Mouse (Mus musculus) yolk sac, embryonic 10.5 days (tissue): ENCODE results near the gene Dock10.

ENCODE experiments used
- DNase-seq: peaks from one replicate; pipeline ENCODE4 v3.0.0-alpha.2; 2017; ENCODE audit warnings: low spot score

Gene Dock10

GRCm38 (mm10) chr1:80461348-80461747 lies 297.0 kb downstream of the Dock10 start, which contains the start of gene Gm45261:
TSS of gene Gm45261 (minus strand) at chr1:80461448.
- DNase-seq: no peak

DNA sequence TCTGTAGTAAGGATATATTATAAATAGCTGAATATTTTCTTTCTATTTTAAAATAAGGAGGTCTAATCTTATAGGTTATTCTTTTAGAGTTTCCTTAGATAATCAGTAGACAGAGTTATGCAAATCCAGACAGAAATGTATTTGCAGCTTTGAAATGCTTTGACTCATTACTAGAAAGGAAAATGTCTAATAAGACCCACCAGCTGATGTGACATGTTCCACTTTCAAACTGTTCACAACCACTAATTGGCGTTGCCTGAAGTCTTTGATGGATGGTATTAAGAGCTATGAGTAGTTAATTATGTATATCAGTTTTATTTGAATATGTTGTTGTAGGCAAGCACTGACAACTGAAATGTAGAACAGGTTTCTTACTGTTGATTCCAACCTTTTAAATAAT lies 298.4 kb downstream of the Dock10 start:
- DNase-seq: no peak

DNA sequence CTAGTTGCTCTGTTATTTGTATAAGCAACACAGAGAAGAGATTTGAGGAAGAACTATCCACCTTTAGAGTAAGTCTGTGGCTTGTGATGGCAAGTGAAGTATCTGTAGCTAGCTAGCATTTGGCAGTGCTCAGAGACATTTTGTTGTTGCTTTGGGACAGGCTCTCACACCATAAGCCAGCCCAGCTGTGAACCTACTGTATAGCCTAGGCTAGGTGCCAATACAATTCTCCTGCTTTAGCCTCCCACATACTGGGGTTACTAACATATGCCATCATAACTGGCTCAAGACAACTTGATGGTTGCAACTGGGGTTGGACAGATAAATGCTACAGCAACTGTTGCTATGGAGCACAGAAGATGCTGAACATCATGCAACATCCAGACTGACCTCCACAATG lies 298.9 kb downstream of the Dock10 start:
- no peak for DNase-seq

DNA sequence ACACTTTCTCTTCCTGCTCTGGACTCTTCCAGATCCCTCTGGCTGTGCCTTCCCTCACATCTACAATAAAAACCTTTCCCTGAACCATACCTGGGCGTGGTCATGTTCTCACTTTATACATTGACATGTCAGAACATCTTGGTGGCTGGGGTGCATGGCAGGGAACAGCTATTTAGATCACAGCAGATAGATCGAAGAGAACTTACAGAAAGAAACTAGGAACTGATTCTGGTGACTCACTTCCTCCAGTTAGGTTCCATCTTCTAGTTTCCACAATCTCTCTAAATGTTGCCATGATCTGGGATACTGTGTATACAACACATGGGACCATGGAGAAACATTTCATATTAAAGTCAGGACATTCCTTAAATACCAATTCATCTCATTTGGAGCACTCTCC lies 304.4 kb downstream of the Dock10 start:
- DNase-seq: no peak

DNA sequence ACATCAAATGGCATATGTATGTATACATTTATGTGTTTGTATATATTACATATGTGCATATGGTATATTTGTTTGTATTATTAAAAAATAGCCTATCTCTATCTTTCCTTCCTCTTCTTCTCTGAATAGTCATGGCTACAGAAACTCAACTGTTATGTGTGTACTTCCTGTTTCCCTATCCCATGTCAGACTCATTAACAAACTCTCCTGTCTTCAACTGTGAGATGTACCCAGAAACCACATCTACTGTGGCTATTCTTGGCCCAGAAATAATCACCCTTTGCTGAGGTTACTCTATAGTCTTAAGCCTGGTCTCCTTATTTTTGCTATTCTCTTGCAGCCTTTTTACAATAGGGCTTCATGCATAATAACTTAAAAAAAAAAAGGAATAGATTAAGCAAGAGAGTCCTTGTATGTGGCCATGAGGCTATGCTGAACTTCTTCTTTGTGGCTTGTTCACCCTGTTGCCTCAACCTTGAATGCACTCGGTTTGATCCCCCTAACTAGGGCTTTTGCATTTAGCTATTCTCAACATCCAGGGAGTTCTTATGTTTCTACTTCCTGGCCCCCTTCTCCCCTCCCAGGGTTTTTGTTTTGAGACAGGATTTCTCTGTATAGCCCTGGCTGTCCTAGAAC lies 306.3 kb downstream of the Dock10 start:
- DNase-seq: no peak
